Mouse (Mus musculus): ENCODE measurements at regions not wholly inside any gene's neighbourhood (a gene's known extent, or its start where the extent isn't known, plus 50 kb on each side); places are given as distances from the start of the nearest gene placed in this dataset.
A peak's percentile ranks its signal among the peaks of the same experiment; 100 is the strongest.

GRCm38 (mm10) chr12:26532076-26532475, 63.1 kb downstream of the Cmpk2 start:
- DNase-seq (peak; percentile 68), ATAC-seq (ENCODE audit: insufficient read depth) (no peak)
- no peak overlapping the region for H3K9ac ChIP-seq
- no peak overlapping the region for H3K4me3 ChIP-seq (ENCODE audit: low read depth, low read length)
- 62% methylated on average over 6 of the region's 6 CpGs for WGBS
- H3K4me2 ChIP-seq, result no peak overlapping the region
- no peak overlapping the region for H3K27ac ChIP-seq (ENCODE audit: low read depth)
- TF ChIP-seq CTCF (IDR thresholded peaks at IDR 0.05; ENCODE audit: low read depth), result no peak
- 0 out of 2 replicates have a peak, but pooled peaks cover 11% of the 10 kb centered on the region for H3K4me1 ChIP-seq (ENCODE audit: insufficient read depth)
- H3K9me3 ChIP-seq (ENCODE audit: low read depth, low read length), result no peaks in the 10 kb centered on the region
- H3K27me3 ChIP-seq (ENCODE audit: insufficient read depth, low read length), result no peaks in the 10 kb centered on the region
- no peaks in the 10 kb centered on the region for H3K36me3 ChIP-seq (ENCODE audit: insufficient read depth)

Measured in lung, embryonic 14.5 days (tissue).